Mouse (Mus musculus): ENCODE results near the gene Grip1. TPM values are rescaled to one million over a fixed set of nuclear protein-coding genes. Genes with fewer than 3 reads are reported as not detected.

Gene Grip1
- total RNA-seq, 2 experiments from 2014 or later, result 29.4 to 29.5 TPM

- no peak for DNase-seq (ENCODE audit: extremely low spot score in 1 of 2, low spot score in 1 of 2)
Observed at GRCm38 (mm10) chr10:119556346-119556745, 102.7 kb downstream of the Grip1 start.

DNA sequence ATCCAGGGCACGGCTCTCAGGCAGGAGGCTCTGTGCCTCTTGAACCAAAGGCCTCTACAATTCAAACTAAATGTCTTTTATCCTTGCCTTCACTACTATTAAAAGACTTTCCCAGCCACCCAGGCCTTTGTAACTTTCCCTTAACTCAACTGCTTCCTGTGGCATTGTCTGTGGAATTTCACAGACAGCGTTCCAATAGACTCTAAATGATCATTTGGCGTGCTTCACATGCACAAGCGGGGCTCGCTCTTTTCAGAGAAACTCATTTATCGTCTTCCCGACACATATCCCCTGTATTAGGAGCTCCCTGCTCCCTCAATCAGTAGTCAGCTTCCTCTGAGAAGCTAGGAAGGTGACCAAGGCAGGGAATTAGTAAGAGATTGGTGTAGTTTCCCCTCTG is 104.8 kb downstream of the Grip1 start:
- no peak for DNase-seq (ENCODE audit: extremely low spot score in 1 of 2, low spot score in 1 of 2)

- no peak for DNase-seq (ENCODE audit: extremely low spot score in 1 of 2, low spot score in 1 of 2)
Observed at GRCm38 (mm10) chr10:119564862-119565261, 111.2 kb downstream of the Grip1 start.

GRCm38 (mm10) chr10:119573134-119573533 is 119.5 kb downstream of the Grip1 start:
- DNase-seq (ENCODE audit: extremely low spot score in 1 of 2, low spot score in 1 of 2), result no peak

GRCm38 (mm10) chr10:119575780-119576179 is 122.2 kb downstream of the Grip1 start:
- no peak for DNase-seq (ENCODE audit: extremely low spot score in 1 of 2, low spot score in 1 of 2)

GRCm38 (mm10) chr10:119580024-119580423 is 126.4 kb downstream of the Grip1 start:
- DNase-seq (ENCODE audit: extremely low spot score in 1 of 2, low spot score in 1 of 2), result no peak

DNA sequence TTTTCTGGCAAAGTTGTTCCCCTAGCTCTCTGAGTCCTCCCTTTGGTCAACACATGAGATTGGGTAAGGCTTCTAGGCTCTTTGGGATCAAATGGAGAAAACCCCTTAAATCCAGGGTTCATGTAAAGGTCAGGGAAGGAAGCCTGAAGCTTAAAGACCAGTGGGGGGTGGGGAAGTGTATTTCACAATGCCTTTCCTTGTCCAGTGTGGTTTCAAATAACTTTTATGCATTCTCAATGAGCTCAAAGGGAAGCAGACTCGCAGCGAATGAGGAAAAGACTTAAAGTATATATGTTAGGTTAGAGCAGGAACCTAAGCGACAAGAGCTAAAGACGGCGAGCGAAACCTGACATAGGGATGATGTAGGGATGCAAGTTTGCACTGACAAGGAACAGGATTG is 131.0 kb downstream of the Grip1 start:
- no peak for DNase-seq (ENCODE audit: extremely low spot score in 1 of 2, low spot score in 1 of 2)

- no peak for DNase-seq (ENCODE audit: extremely low spot score in 1 of 2, low spot score in 1 of 2)
Observed at GRCm38 (mm10) chr10:119586976-119587375, 133.3 kb downstream of the Grip1 start.

GRCm38 (mm10) chr10:119596822-119597221 is 143.2 kb downstream of the Grip1 start:
- DNase-seq (ENCODE audit: extremely low spot score in 1 of 2, low spot score in 1 of 2), result no peak

GRCm38 (mm10) chr10:119607501-119607900 is 153.9 kb downstream of the Grip1 start:
- DNase-seq (ENCODE audit: extremely low spot score in 1 of 2, low spot score in 1 of 2), result no peak

DNA sequence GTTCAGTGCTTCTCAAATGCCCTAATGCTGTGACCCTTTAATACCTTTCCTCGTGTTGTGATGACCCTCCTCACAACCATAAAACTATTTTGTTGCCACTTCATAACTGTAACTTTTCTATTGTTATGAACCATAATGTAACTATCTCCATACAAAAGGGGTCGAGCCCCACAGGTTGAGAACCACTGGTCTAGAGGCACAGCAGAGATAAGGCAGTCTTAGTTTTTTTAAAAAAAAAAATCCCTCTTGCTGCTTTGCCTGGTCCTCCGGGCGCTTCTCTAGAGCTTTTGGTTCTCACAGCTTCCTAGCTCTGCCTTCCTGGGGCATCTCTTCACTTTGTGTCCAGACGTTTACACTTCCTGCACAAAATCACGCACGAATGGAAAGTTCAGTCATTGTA is 155.4 kb downstream of the Grip1 start:
- no peak for DNase-seq (ENCODE audit: extremely low spot score in 1 of 2, low spot score in 1 of 2)

GRCm38 (mm10) chr10:119610279-119610895 is 156.8 kb downstream of the Grip1 start:
- DNase-seq (ENCODE audit: extremely low spot score in 1 of 2, low spot score in 1 of 2), result peak in 1 of 2 experiments; percentile 34

GRCm38 (mm10) chr10:119612034-119612433 is 158.4 kb downstream of the Grip1 start:
- DNase-seq (ENCODE audit: extremely low spot score in 1 of 2, low spot score in 1 of 2), result no peak

GRCm38 (mm10) chr10:119614726-119615125 is 161.1 kb downstream of the Grip1 start:
- no peak for DNase-seq (ENCODE audit: extremely low spot score in 1 of 2, low spot score in 1 of 2)

DNA sequence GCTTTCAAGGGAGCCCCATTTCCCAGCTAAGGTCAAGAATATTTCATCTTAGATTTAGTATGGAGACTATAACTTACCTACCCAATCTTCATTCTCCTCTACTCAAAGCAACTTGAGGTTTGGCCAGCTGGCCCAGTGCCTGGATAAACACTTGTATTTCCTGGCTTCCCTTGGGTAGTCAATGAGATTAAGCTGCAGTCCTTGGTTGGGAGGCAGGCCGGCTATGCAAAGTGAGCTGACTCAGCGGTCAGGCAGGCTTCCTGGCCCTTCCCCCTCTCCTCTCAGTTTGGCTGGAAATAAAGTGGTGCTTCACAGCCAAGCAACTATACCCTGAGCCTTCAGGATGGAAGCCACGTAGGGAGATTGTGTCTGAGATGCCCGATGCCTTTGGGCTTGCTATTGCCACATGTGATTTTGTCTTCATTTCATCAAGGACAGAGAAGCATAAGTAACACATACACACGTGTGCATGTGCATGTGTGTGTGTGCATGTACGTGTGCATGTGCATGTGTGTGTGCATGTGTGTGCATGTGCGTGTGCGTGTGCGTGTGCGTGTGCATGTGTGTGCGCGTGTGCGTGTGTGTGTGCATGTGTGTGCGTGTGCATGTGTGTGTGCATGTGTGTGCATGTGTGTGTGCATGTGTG is 161.7 kb downstream of the Grip1 start:
- peak in 1 of 2 experiments; percentile 25 for DNase-seq (ENCODE audit: extremely low spot score in 1 of 2, low spot score in 1 of 2)

DNA sequence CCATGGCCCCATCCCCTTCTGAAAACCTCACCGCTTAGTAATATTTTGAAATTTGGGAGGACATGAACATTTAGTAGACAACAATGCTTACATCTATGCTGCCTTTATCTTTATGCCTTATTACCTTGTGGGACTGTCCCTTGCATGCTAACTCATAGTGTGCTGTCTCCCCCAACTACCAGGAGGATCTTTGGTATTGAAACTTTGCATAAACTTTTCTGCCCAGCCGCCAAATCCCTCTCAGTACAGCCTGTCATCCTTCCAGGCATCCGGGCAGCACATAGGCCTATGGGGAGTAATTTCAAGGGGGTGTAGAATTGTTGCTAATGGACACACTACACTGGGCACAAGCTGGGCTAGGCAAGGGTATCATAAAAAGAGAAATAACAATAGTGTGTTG is 162.4 kb downstream of the Grip1 start:
- DNase-seq (ENCODE audit: extremely low spot score in 1 of 2, low spot score in 1 of 2), result no peak

DNA sequence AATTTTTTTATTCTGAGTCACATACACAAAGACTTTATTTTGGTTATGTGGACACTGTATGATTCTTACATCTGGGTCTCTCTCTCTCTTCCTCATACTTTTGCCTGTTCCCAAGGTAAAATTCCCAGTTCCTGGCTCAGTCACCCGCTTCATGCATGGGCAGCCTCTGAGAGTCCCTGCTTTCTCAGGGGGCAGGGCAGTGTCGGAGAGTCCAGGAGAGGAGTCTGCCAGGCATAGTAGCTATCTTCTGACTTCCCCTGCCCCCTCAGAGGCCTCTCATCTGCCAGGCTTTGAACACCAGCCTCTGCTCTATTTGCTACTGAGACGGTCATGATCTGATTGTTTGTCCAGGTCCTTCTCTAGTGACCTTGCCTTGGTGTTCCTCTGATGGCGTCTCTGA is 175.0 kb downstream of the Grip1 start:
- no peak for DNase-seq (ENCODE audit: extremely low spot score in 1 of 2, low spot score in 1 of 2)

GRCm38 (mm10) chr10:119630401-119630800 is 176.8 kb downstream of the Grip1 start:
- no peak for DNase-seq (ENCODE audit: extremely low spot score in 1 of 2, low spot score in 1 of 2)

DNA sequence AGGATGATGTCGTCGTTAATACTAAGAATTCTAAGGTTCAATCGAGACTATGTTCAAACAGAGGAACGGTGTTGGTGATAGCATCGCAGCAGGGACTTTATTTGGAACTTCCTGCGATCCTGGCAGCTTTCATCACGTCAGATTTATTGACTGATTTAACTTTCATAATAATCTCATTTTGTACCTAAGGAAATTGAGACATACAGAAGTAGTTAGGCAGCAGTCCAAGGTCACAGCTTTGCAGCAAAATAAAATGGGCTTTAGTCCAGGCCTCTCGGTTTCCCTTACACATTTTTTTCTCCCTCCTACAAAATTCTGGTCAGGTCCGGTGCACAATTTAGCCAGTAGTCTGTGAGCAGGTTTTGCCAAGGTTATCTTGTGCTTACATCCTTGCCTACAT is 178.3 kb downstream of the Grip1 start:
- no peak for DNase-seq (ENCODE audit: extremely low spot score in 1 of 2, low spot score in 1 of 2)

DNA sequence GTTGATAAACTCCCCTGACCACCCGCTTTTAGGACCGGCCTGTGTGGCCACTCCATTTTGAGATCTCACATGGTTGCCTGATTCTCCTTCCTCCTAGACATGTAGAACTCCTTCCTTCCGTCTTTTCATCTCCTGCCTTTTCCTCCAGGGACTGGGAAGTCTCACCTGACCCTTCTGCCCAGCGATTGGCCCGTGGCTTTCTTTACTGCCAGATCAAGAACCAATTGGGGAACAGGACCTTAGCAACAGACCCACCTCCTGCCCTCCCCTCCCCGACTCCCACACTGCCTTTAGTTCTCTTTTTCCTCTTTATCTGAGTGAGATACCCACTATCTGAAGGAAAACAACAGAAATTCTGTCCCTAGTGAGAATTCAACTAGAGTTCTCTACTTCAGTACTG is 180.9 kb downstream of the Grip1 start:
- no peak for DNase-seq (ENCODE audit: extremely low spot score in 1 of 2, low spot score in 1 of 2)

- DNase-seq (ENCODE audit: extremely low spot score in 1 of 2, low spot score in 1 of 2), result peak in 1 of 2 experiments; percentile 17
Observed at GRCm38 (mm10) chr10:119640534-119640933, 186.9 kb downstream of the Grip1 start.

DNA sequence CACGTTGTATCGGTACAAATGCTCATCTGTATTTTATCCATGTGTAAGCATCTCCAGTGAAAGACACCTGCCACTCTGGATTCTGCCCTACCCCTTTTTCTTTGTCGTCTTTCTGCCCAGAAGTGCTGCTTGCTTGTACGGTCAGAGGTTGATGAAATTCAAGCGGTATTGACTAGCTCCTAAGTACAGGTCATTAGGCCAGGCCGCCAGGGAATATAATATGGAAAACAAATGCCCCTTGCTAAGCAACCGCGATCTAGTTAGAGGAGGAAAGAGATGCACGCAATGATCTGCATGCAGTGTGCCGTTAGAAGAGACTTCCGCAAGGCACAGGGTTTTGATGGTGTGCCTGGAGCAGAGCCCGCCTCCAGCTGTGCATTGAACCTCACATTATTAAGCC is 187.4 kb downstream of the Grip1 start:
- no peak for DNase-seq (ENCODE audit: extremely low spot score in 1 of 2, low spot score in 1 of 2)
